Mouse (Mus musculus): Measurements from ENCODE around the gene Celf3.

Celf3 gene

DNA sequence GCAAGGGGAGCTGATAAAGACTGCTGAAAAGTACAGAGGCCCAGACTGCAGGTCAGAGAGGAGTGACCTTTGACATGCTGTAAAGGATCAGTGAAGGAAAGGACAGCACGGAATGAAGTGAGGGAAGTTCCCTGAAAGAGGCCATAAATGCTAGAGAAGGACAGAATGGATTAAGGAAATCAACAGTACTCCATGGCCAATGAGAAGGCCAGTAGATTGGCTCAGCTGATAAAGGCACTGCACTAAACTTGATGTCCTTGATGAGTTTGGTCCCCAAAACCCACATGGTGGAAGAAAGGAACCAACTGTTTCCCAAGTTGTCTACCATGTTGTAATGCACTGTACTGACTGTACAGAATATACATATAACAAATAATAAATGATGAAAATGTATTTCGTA is 48.6 kb downstream of the Celf3 start:
- no peak for TF ChIP-seq GATA4 (IDR thresholded peaks at IDR 0.05; ENCODE audit: insufficient replicate concordance, low read length)

DNA sequence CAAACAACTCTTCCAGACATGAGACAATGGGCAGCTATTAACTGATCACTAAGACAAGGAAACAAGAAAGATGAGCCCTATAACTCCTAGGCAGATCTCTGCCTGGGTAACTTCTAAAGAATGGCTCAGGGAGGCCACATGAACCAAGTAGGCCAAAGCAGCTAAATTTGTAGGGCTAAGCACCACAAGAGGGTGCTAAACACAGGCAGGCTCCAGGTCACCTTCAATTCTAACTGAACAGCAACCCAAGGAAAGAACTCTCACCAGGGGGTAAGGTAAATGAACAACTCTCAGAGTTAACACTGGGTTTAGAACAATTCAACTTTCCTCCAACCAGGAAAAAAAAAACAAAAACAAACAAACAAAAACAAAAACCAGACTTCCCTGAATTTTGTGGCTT is 55.9 kb downstream of the Celf3 start:
- TF ChIP-seq GATA4 (IDR thresholded peaks at IDR 0.05; ENCODE audit: insufficient replicate concordance, low read length), result no peak

DNA sequence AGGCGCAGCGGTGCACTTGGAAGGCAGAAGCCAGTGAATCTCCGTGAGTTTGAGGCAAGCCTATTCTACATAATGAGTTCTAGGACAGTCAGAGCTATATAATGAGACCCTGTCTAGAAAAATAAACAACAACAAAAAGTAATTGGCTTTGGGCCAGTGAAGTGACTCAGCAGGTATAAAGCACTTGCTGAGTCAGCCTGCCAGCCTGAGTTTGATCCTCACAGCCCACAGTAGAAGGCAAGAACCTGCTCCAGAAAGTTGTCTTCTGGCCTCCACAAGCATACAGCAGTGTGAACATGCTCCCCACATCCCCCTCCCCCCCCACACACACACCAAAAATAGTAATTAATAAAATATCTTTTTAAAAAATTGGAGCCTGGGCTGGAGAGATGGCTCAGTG is 59.1 kb downstream of the Celf3 start:
- TF ChIP-seq GATA4 (IDR thresholded peaks at IDR 0.05; ENCODE audit: insufficient replicate concordance, low read length), result no peak

Measured in liver, adult (tissue).